Mouse (Mus musculus) inflammation-experienced regulatory T-cells, adult 16 weeks (primary cell): ENCODE measurements around the gene Acot6. TPM values are rescaled to one million over a fixed set of nuclear protein-coding genes. Genes with fewer than 3 reads are reported as not detected.

Experiments
- polyA plus RNA-seq: library from polyadenylated mRNA; unstranded; fragments of 100-300 nt; shearing (Covaris generic); gene quantifications from one replicate; pipeline ENCODE4 v1.2.1, GENCODE M21; 2017

The Acot6 gene
- polyA plus RNA-seq = 0.55 TPM

GRCm38 (mm10) chr12:84100604-84101492 lies at the start of gene Acot6:
Gene Acot6, plus strand, starts transcription at chr12:84100654.

DNA sequence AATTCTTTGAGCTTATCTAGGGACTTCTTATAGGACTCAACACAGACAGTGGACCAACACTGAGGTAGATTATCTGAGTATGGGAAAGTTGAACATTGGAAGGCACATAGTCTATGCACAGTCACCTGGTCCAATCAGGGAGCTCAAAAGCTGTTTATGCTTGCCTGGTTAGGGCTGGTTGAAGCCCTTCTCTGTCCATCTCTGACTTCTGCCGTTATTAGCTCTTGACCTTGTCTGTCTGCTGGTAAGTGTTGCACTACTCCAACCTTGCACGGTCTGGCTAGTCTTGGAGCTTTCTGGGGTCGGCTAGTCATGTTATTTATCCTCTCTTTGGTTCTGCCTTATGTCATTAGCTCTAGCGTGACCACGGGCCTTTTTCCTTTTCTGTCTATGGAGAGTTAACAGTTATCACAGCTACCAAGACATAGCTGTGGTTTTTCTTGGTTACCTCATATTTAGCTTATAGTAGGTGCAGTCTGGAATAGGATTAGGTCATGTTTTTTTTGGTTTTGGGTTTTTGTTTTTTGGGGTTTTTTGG lies 48.4 kb upstream of the Acot6 start, which contains the start of gene Acot3:
TSS of gene Acot3 (plus strand) at position 208 of the 538 bp plus-strand sequence.

GRCm38 (mm10) chr12:84068986-84069385 lies 31.5 kb upstream of the Acot6 start, which contains the start of gene Acot5:
Gene Acot5, plus strand, starts transcription at chr12:84069325.

GRCm38 (mm10) chr12:84114153-84114994 lies 13.9 kb downstream of the Acot6 start, which contains the start of gene Dnal1:
Gene Dnal1, plus strand, starts transcription at chr12:84114366.

DNA sequence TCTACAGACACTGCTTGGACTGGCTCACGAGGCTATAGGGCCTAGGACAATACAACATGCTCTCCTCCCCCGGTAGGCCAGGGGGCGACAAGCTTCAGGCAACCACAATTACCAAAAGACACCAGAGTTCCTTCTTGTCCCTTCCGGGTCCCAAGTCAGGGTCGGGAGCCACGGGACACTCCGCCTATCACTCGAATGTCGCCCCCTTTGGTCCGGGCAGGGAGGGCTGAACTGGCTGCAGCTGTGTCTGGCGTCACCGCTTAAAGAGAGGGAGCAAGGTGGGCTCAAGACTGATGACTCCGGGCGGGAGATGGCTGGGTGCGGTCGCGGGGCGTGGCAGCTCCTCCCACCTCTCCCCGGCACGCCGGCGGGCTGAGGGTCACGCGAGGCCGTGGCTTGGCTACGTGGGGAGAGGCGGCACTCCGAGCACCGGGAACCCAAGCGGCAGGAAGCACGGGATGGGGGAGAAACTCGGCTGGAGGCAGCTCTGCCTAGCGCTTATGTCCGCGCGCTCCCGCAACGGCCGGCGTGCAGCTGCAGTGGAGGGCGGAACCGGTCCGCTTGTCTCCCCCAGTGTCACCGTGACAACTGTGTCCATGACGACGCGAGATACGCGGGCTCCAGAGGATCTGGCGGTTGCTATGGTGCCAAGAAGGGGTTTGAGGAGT lies 47.6 kb downstream of the Acot6 start, which contains the start of gene Pnma1:
TSS of gene Pnma1 (minus strand) at position 536 of the 668 bp plus-strand sequence.

Other genes starting within 250 kb of the Acot6 start
- gene Numb, start 178.7 kb upstream of the Acot6 start, polyA plus RNA-seq = 56.8 TPM
- gene Riox1, start 150.0 kb upstream of the Acot6 start, polyA plus RNA-seq = 2.3 TPM
- gene Heatr4, start 115.8 kb upstream of the Acot6 start, polyA plus RNA-seq = not detected
- gene Acot2, start 112.8 kb upstream of the Acot6 start, polyA plus RNA-seq = 1.3 TPM
- not detected for gene Acot1, start 91.2 kb upstream of the Acot6 start, polyA plus RNA-seq
- gene Acot4, start 62.3 kb upstream of the Acot6 start, polyA plus RNA-seq = 0.15 TPM
- gene Gm49366, start 61.7 kb upstream of the Acot6 start, polyA plus RNA-seq = not detected
- not detected for gene Acot3, start 48.5 kb upstream of the Acot6 start, polyA plus RNA-seq
- gene Acot5, start 31.3 kb upstream of the Acot6 start, polyA plus RNA-seq = not detected
- 0.93 TPM for gene Dnal1, start 13.7 kb downstream of the Acot6 start, polyA plus RNA-seq
- gene Pnma1, start 47.8 kb downstream of the Acot6 start, polyA plus RNA-seq = not detected
- 32.9 TPM for gene Elmsan1, start 118.2 kb downstream of the Acot6 start, polyA plus RNA-seq
- gene Ptgr2, start 184.6 kb downstream of the Acot6 start, polyA plus RNA-seq = 39.0 TPM
- gene Zfp410, start 216.2 kb downstream of the Acot6 start, polyA plus RNA-seq = 74.8 TPM